Mouse (Mus musculus): ENCODE measurements at regions not wholly inside any gene's neighbourhood (a gene's known extent, or its start where the extent isn't known, plus 50 kb on each side); places are given as distances from the start of the nearest gene placed in this dataset.

DNA sequence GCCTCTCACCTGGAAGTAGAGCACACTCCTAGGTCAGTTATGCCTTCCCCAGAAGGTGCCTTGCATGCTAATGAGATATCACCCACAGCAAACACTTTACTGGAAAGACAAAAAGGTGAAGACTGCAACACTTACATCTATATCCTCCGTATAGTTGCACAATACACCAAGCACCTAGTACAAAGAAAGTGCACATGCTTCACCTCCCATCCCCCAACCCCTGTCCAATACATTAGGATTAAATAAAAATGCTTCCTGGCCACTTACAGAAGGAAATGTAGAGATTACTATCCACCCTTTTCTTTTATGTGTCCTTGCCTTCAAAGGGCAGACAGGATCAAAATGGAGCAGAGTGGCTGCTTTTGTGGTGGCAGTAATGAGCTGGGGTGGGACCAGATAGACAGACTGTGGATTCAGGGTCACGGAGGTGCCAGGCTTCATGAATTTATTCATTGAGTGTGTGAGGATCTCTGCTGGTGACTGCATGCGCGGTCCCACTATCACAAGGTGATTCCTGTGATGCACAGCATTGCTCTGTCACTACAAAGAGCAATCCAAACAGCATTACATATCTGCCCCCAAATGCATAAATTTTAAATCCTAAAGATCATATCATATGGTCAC lies 109.9 kb upstream of the Fat4 start:
- Histone ChIP-seq H3K9ac (no peak overlapping the region), H3K9me3 (replicated peaks) (no peaks in the 10 kb centered on the region), H3K27me3 (no peaks in the 10 kb centered on the region), H3K4me1 (replicated peaks) (no peaks in the 10 kb centered on the region), H3K4me2 (no peak overlapping the region), H3K27ac (no peak overlapping the region), H3K4me3 (replicated peaks) (no peak overlapping the region), H3K36me3 (no peaks in the 10 kb centered on the region)
- WGBS (ENCODE audit: insufficient replicate concordance): 68% methylated on average over 4 of the region's 4 CpGs
- DNase-seq (no peak), ATAC-seq (ENCODE audit: low read depth) (no peak)

DNA sequence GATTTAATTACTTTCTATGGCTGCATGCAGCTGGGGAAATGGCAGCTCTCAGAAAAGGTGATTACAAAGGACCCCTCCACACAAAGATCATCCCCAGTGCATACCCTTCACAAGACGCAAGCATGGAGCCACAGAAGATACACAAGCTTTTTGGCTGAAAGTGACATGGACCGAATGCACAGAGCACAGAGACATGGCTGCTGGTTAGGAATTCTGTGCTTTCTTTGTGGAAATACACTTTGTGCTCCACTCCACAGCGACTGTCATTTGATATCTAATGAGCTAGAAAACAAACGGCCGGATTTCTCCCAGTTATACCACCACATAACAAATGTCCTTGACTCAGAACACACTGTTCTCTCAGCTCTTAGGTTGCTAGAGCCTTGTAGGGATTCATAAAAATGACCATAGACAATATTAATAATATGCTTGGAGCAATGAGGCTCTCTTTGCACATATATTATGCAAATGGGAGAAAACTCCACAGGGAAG lies 132.1 kb upstream of the Fat4 start:
- ATAC-seq (ENCODE audit: low read depth): no peak
- H3K9me3 ChIP-seq (replicated peaks): no peaks in the 10 kb centered on the region
- no peaks in the 10 kb centered on the region for H3K36me3 ChIP-seq
- no peak overlapping the region for H3K4me2 ChIP-seq
- H3K4me3 ChIP-seq (replicated peaks): no peak overlapping the region
- no peaks in the 10 kb centered on the region for H3K27me3 ChIP-seq
- H3K9ac ChIP-seq: no peak overlapping the region
- no peak for DNase-seq
- 74% methylated on average over 5 of the region's 5 CpGs for WGBS (ENCODE audit: insufficient replicate concordance)
- no peak overlapping the region for H3K27ac ChIP-seq
- no peaks in the 10 kb centered on the region for H3K4me1 ChIP-seq (replicated peaks)

DNA sequence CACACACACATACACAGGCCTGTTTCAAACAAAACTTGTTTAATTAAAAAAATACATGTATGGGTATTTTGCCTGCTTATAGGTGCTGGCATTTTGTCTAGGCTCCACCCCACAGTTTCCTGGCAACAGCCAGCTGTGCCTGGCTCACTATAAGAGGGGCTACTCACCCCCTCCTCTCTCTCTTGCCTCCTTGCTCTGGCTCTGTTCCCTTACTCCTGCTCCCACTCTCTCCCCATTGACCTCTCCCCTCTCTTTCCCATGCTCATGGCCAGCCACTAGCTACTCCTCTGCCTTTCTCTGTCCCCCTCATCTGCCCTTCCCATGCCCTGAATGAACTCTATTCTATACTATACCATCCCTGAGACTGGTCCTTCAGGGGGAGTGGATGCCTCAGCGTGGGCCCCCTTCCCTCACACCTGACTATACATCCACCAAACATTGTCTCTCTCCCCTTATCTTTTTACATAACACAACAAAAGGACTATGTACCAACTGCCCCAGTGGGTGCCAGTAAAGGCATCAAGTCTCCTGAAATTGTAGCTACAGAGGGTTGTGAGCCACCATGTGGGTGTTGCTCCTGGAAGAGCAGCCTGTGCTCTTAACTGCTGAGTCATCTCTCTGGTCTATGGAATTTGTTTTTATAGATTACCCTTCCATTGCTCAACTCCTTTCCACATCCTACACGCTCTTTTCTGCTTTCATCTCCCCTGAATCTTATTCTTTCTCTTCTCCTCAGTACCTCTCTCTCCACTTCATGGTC lies 133.1 kb upstream of the Fat4 start:
- H3K4me2 ChIP-seq: no peak overlapping the region
- H3K4me3 ChIP-seq (replicated peaks): no peak overlapping the region
- H3K27ac ChIP-seq: no peak overlapping the region
- DNase-seq (no peak), ATAC-seq (ENCODE audit: low read depth) (no peak)
- no peaks in the 10 kb centered on the region for H3K36me3 ChIP-seq
- 55% methylated on average over 2 of the region's 2 CpGs for WGBS (ENCODE audit: insufficient replicate concordance)
- H3K9me3 ChIP-seq (replicated peaks): no peaks in the 10 kb centered on the region
- H3K27me3 ChIP-seq: no peaks in the 10 kb centered on the region
- no peaks in the 10 kb centered on the region for H3K4me1 ChIP-seq (replicated peaks)
- H3K9ac ChIP-seq: no peak overlapping the region

DNA sequence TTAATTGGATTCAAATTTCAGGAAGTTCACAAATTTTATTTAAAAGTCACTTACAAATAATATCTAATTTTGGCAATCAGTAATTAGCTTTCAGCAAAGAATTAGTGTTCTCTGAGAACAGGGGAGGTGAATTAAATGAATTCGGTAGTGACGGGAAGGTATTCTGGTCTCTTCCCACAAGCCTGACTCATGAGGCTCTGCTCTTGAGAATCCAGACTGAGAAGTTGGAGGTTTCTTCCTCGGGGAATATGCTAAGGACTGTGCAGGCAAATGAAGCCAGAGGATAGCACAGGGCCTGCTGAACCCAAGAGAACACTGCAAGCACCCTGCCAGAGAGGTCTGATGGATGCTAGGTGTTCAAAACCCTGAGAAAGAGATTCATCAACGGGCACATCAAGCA lies 144.6 kb upstream of the Fat4 start:
- 57% methylated on average over 4 of the region's 4 CpGs for WGBS (ENCODE audit: insufficient replicate concordance)
- H3K9me3 ChIP-seq (replicated peaks): no peaks in the 10 kb centered on the region
- no peak overlapping the region for H3K4me2 ChIP-seq
- no peaks in the 10 kb centered on the region for H3K4me1 ChIP-seq (replicated peaks)
- H3K36me3 ChIP-seq: no peaks in the 10 kb centered on the region
- DNase-seq (no peak), ATAC-seq (ENCODE audit: low read depth) (no peak)
- no peak overlapping the region for H3K4me3 ChIP-seq (replicated peaks)
- no peaks in the 10 kb centered on the region for H3K27me3 ChIP-seq
- H3K27ac ChIP-seq: no peak overlapping the region
- H3K9ac ChIP-seq: no peak overlapping the region

DNA sequence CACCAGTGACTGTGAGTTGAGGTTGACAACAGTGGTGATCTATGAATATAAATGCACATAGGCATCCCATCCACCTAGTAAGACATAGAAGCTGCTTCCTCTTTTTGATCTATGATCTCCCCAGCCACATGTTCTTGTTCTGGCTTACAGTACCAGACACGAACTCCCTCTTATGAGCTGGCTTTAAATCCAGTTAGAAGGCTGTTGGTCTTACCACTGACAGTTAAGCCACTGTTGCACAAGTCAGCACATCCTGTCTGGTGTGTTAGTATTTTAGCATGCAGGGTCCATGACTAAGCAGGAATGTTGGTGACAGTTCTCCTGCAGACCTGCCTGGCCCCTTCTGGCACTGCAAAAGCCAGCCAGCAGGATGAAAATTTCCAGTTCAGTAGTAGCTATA lies 164.1 kb upstream of the Fat4 start:
- no peak for DNase-seq

GRCm38 (mm10) chr3:38712078-38712873 lies 174.5 kb upstream of the Fat4 start:
- no peak for ATAC-seq (ENCODE audit: low read depth)
- DNase-seq: no peak
- 40% methylated on average over 9 of the region's 9 CpGs for WGBS (ENCODE audit: insufficient replicate concordance)
- Histone ChIP-seq H3K9me3 (replicated peaks) (no peaks in the 10 kb centered on the region), H3K27me3 (no peaks in the 10 kb centered on the region), H3K4me1 (replicated peaks) (no peaks in the 10 kb centered on the region), H3K4me3 (replicated peaks) (no peak overlapping the region), H3K9ac (no peak overlapping the region), H3K36me3 (no peaks in the 10 kb centered on the region), H3K4me2 (no peak overlapping the region), H3K27ac (no peak overlapping the region)

More for the DNA sequence above, 164.1 kb upstream of the Fat4 start:
- Histone ChIP-seq H3K36me3 (no peaks in the 10 kb centered on the region), H3K4me2 (no peak overlapping the region), H3K9ac (no peak overlapping the region), H3K4me3 (replicated peaks) (no peak overlapping the region), H3K4me1 (replicated peaks) (no peaks in the 10 kb centered on the region), H3K9me3 (replicated peaks) (no peaks in the 10 kb centered on the region), H3K27me3 (no peaks in the 10 kb centered on the region), H3K27ac (no peak overlapping the region)
- no peak for ATAC-seq (ENCODE audit: low read depth)
- 33% methylated on average over 1 of the region's 1 CpGs for WGBS (ENCODE audit: insufficient replicate concordance)

GRCm38 (mm10) chr3:38711229-38711628 lies 175.5 kb upstream of the Fat4 start:
- Histone ChIP-seq H3K9me3 (replicated peaks) (no peaks in the 10 kb centered on the region), H3K27me3 (no peaks in the 10 kb centered on the region), H3K9ac (no peak overlapping the region), H3K4me1 (replicated peaks) (no peaks in the 10 kb centered on the region), H3K4me3 (replicated peaks) (no peak overlapping the region), H3K27ac (no peak overlapping the region), H3K36me3 (no peaks in the 10 kb centered on the region), H3K4me2 (no peak overlapping the region)
- 49% methylated on average over 6 of the region's 6 CpGs for WGBS (ENCODE audit: insufficient replicate concordance)
- DNase-seq (no peak), ATAC-seq (ENCODE audit: low read depth) (no peak)

DNA sequence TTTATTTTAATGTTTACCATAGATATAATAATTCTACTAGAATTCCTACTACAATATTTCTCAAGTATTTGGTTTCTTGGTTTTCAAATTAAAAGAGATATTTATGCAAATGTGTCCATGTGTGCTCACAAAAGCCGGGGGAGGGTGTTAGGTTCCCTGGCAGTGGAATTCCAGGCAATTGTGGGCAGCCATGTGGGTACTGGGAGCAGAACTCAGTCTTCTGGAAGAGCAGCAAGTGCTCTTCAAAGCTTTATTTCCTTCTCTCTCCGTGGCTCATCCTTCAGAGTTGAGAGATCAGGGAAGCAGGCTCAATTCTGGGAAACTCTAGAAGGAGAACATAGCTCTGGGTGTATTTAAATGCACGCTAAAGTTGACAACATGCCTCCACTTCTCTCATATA lies 178.8 kb upstream of the Fat4 start:
- H3K9me3 ChIP-seq (replicated peaks): no peaks in the 10 kb centered on the region

DNA sequence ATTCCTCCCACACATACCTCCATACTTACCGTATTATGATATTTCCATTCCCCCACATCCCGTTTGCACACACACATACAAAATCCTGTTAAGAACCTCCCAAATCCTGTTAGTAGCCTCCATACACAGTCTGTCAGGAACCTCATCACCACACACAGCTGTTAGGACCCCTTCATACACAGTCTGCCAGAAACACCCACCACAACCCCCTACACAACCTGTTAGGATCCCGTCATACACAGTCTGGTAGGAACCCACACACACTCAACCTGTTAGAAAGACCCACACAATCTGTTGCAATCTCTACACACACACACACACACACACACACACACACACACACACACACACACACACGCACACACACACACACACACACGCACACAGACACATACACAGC lies 187.5 kb upstream of the Fat4 start:
- H3K36me3 ChIP-seq: no peaks in the 10 kb centered on the region
- ATAC-seq (ENCODE audit: low read depth) (no peak), DNase-seq (no peak)
- H3K27me3 ChIP-seq: no peaks in the 10 kb centered on the region
- 0 out of 2 replicates have a peak, but pooled peaks cover 3% of the 10 kb centered on the region for H3K4me1 ChIP-seq (replicated peaks)
- H3K4me2 ChIP-seq: no peak overlapping the region
- H3K27ac ChIP-seq: no peak overlapping the region
- WGBS (ENCODE audit: insufficient replicate concordance): 73% methylated on average over 4 of the region's 5 CpGs
- H3K9me3 ChIP-seq (replicated peaks): no peaks in the 10 kb centered on the region
- H3K4me3 ChIP-seq (replicated peaks): no peak overlapping the region
- no peak overlapping the region for H3K9ac ChIP-seq

More for the DNA sequence above, 178.8 kb upstream of the Fat4 start:
- ATAC-seq (ENCODE audit: low read depth) (no peak), DNase-seq (no peak)
- no peak overlapping the region for H3K4me2 ChIP-seq
- no peaks in the 10 kb centered on the region for H3K36me3 ChIP-seq
- no peak overlapping the region for H3K4me3 ChIP-seq (replicated peaks)
- no peaks in the 10 kb centered on the region for H3K4me1 ChIP-seq (replicated peaks)
- 49% methylated on average over 3 of the region's 3 CpGs for WGBS (ENCODE audit: insufficient replicate concordance)
- H3K9ac ChIP-seq: no peak overlapping the region
- no peaks in the 10 kb centered on the region for H3K27me3 ChIP-seq
- no peak overlapping the region for H3K27ac ChIP-seq

DNA sequence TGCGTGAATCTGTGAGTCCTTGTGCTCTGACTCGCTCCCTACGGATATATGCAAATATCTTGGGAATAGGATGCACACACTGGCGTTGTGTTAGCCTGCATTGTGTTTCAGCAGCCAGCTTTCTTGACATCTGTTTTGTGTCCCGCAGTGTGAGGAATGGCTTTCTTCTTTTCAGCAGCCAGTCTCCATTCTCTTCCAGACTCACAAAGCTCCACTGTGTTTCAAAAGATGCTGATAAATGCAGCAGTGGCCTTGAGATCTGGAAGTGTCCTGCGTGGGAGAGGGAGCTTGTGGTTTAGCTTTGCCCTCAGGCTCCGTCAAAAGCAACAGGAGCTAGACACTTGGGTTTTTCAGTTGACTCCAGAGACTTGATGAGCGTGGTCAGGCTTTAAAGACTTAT lies 188.9 kb upstream of the Fat4 start:
- H3K9me3 ChIP-seq (replicated peaks): no peaks in the 10 kb centered on the region
- 39% methylated on average over 8 of the region's 8 CpGs for WGBS (ENCODE audit: insufficient replicate concordance)

GRCm38 (mm10) chr3:38697349-38697748 lies 189.4 kb upstream of the Fat4 start:
- 58% methylated on average over 2 of the region's 2 CpGs for WGBS (ENCODE audit: insufficient replicate concordance)
- Histone ChIP-seq H3K9me3 (replicated peaks) (no peaks in the 10 kb centered on the region), H3K27me3 (no peaks in the 10 kb centered on the region), H3K36me3 (no peaks in the 10 kb centered on the region), H3K4me1 (replicated peaks) (peaks cover 3% of the 10 kb centered on the region; the same call in 1 of the 2 replicates), H3K9ac (no peak overlapping the region), H3K4me3 (replicated peaks) (no peak overlapping the region), H3K27ac (no peak overlapping the region), H3K4me2 (no peak overlapping the region)
- DNase-seq: no peak
- ATAC-seq (ENCODE audit: low read depth): no peak

More for the DNA sequence above, 188.9 kb upstream of the Fat4 start:
- no peaks in the 10 kb centered on the region for H3K27me3 ChIP-seq
- H3K27ac ChIP-seq: no peak overlapping the region
- no peak overlapping the region for H3K9ac ChIP-seq
- H3K4me2 ChIP-seq: no peak overlapping the region
- no peak for ATAC-seq (ENCODE audit: low read depth)
- no peak overlapping the region for H3K4me3 ChIP-seq (replicated peaks)
- peaks cover 3% of the 10 kb centered on the region; the same call in 1 of the 2 replicates for H3K4me1 ChIP-seq (replicated peaks)
- DNase-seq: no peak
- no peaks in the 10 kb centered on the region for H3K36me3 ChIP-seq

Data from liver, embryonic 13.5 days (tissue).